Mouse (Mus musculus): ENCODE data around the gene Chrm1.
A peak's percentile ranks its signal among the peaks of the same experiment; 100 is the strongest.

The Chrm1 gene

DNA sequence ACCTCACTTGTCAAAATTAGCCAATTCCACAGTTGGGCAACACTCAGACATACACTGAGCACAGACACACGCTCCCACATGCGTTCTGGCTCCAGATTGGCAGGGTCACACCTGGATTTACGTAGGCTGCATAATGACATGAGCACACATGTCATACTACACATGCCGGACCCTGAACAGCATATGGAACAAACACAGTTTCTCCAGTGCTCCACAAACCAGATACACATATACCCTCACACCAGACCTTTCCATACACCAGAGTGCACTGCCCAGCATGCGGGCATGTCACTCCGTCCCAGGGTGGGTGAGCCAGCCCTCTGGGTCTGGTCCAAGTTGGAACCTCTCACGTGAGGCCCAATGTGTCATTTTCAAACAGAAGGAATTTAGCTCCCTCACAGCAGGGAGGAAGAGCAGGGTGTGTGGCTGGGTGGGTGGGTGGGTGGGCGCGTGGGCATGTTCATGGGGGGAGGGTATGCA is at the start of gene Chrm1:
Gene Chrm1 (plus strand): TSS at position 430 of the 480 bp plus-strand sequence.
- DNase-seq (ENCODE audit: low read depth, low spot score) = no peak

DNA sequence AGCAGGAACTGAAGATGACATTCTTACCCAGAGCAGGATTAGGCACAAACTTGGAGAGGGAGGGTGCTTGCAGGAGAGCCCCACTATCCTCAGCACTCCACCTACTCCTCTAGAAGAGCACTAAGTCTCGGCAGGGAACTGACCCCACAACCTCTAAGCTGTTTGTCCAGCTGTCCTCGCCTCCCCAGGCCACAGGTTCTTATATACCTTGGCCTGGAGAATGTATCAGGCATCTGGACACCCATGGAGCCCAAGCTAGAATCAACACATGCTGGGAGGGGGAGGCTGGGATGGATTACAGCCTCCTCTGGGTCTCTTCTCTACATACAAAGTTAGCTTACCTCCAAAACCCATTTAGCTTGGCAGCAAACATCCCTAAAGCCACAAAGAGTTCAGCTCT is 49.2 kb upstream of the Chrm1 start:
- no peak for DNase-seq (ENCODE audit: low read depth, low spot score)

DNA sequence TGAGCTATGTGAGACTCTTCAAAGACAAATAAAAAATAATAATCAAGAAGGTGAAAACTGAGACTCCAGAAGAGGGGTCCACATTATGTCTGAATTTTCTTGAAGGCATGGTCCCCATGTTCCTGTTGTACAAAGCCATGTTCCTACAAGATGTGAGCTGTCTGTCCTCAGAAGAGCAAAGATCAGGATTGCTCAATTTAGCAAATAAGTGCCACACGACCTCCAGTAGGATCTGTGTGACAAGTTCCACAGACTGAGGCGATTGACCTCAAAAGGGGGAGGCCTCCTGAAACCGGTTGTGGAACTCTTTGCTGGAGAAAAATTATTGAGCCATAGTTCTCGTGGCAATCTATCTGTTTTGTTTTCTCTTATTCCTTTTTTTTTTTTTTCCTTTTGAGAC is 47.3 kb upstream of the Chrm1 start:
- DNase-seq (ENCODE audit: low read depth, low spot score) = no peak

DNA sequence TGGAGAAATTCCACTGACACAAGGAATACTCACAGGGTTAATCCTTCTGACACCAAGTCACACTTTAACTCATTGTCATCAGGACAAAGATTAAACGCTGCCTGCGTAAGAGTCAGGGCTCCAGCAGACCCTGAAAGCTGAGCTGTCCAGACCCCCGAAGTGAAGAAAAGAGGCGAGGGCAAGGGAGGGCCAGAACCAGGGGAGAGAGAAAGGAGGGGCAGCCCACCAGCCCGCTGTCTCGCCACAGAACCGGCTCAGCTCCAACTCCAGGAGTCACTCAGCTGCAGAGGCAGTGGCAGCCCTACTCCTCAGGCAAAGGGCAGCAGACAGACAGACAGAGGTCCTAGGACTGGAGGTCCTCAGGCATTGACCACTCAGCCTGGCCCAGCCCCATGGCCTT is 45.7 kb upstream of the Chrm1 start, which contains the start of gene Slc22a6:
Gene Slc22a6 (plus strand): TSS at position 136 of the 400 bp plus-strand sequence.
- DNase-seq (ENCODE audit: low read depth, low spot score) = no peak

DNA sequence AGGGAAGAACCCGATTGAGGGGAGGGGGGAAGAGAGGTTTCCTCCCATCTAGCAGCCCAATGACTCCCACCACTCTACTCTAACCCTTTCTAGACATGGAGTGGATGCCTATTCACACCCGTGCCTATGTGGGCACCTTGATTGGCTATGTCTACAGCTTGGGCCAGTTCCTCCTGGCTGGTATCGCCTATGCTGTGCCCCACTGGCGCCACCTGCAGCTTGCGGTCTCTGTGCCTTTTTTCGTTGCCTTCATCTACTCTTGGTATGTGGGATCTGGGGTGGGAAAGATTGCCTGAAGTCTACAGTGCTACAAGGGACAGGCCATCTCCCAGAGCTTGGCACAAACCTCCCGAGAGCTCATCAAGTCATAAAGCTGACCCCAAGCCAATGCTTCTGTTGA is 42.5 kb upstream of the Chrm1 start:
- DNase-seq (ENCODE audit: low read depth, low spot score) = no peak

DNA sequence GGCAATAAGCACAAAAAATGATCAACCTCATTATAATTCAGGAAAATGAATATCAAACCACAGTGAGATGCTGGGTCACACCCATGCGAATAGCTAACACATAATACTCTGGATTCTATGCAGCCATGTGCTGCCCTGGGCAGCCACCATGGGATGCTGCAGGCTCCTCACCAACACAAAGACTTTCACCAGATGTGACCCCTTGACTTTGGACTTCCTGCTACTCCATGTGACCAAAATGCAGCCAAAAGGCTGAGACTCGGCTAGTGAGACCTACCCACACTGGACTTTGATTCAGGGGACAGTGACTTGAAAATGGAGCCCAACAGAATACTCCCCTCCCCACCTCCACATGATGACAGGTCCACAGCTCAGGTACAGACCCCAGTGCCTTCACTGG is 33.3 kb upstream of the Chrm1 start:
- no peak for DNase-seq (ENCODE audit: low read depth, low spot score)

DNA sequence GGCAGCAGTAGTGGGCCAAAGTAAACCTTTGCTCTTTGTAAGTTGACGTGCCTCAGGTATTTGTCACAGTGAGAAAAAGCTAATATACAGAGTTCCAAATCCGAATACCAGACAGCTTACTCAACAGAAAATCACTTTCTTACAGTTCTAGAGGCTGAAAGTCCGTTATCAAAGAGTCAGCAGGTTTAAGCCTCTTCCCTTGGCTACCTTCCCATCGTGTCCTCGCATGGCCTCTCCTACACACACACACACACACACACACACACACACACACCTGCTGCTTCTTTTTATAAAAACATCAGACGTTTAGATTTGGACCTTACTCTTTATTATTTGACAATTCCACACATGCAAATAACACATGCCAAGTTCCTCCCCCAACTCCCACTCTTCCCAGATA is 32.8 kb upstream of the Chrm1 start:
- DNase-seq (ENCODE audit: low read depth, low spot score) = no peak

DNA sequence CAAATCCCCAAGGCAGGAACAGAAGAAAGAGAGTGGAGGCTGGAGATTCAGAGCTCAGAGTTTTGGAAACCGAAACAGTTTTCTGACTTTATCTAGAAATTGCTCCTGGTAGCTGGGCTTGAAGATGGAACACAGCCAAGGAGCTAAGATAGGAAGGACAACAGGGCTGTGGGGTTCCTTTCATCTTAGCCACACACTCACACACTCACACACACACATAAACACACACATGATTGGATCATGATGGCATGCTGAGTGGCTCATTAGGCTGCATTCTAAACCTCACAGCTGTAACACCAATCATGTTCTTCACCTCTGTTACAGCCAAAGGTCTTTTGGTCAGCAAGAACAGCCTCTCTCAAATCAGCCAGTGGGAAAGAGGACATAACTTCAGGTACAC is 31.6 kb upstream of the Chrm1 start:
- DNase-seq (ENCODE audit: low read depth, low spot score) = no peak

DNA sequence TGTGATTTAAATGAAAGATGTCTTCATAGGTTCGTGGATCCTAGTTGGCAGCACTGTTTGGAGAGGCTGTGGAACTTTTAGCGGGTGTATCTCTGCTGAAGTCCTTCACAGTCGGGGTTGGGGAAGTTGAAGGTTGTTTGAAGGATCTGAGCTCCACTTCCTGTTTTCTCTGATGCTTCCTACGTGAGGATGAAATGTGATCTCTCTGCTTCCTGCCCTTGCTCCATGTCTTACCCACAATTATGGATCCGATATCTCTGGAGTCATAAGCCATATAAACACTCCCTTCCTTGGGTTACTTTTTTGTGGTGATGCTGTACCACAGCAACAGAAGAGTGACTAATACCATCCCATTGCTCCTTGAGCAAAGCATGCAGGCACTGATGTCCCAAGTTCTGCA is 21.5 kb upstream of the Chrm1 start:
- no peak for DNase-seq (ENCODE audit: low read depth, low spot score)

DNA sequence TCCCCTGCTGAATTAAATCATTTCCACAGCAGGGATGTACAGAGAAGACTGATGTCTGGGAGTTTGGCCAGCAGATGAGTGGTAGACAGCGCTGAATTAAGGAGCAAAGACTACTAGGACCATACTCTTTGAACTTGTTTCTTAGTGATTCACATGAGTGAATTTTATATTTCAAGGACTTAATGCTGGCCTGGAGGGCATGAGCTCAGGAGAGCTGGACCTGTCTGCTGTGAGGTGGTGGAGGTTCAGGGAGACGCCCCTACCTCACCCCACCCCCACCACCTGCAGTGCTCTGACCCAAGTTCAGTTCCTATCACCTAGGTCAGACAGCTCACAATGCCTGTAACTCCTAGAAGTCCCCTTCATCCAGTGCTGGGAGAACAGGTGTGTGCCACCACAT is 17.2 kb upstream of the Chrm1 start:
- no peak for DNase-seq (ENCODE audit: low read depth, low spot score)

DNA sequence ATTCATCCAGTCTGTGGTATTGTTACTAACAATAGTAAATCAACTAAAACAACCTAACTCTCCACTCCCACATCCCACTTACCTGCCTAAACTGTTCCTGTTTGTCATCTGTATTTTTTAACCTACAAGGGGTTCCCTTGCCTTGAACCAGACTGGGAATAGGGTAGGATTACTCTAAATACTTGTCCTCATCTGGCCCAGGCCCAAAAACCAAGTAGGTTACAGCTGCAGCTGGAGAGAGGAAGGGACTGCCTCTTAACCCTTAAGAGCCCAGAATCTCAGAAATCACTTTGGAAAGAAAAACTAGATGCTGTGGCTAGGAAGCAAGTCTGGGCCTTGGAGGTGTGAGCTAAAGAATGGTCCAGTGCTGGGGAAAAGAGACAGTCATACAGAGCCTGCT is 7.8 kb upstream of the Chrm1 start:
- DNase-seq (ENCODE audit: low read depth, low spot score) = no peak

DNA sequence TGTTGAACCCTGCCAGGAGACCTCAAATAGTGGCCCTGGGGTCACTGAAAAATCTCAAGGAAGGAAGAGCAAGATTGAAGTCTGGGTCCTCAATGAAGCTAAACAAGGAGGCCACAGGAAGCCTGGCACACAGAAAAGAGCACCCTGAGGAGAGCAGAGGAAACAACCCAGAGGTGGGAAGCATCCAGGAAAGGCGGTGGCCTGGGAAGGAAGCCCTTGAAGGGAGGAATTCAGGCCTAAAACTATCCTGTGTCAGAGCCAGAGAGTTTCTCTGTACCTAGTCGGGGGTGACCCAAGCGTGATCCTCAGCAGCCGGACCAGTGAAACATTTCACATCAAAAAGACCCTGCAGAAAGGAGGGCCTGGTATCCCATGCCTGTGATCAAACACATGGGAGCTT is 7.2 kb upstream of the Chrm1 start:
- DNase-seq (ENCODE audit: low read depth, low spot score) = no peak

DNA sequence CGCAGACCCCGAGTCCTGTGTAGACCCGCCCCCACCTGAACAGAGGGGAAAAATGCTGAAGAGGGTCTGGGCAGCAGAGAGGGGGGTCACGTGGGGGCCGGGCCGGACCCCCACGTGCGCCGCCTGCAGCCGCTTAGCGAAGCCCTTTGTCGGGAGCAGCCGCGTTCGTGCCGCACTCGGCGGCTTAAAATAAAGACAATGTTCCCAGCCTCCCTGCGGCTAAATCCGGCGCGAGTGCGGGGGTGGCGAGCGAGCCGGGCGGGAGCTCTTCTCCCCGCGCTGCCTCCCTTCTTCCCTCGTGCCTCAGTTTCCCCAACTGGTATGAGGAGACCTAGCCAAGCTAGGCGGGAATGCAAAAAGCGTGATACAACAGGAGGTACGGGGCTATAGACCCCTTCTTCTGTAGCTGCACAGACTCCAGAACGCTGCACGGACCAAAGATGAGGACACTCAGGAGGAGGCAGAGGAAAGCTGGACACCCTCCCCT is 1.7 kb upstream of the Chrm1 start:
- peak; percentile 23 for DNase-seq (ENCODE audit: low read depth, low spot score)

DNA sequence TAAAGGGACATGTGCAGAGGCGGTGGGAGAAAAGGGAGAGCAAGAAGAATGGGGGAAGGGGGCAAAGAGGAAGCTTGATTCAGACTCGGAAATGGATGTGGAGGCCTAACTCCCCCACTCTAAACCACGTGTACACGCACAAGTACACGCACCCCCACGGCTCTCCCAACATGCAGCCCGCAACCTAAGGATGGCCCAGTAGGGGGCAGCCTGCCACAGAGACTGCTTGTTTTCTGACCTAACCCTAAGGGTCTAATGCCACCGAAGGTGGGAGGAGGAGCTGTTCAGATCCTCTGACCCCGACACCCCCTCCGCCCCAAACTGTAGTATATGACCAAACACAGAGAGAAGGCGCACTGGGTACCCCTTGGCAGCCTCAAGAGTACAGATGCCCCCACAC is 1.3 kb upstream of the Chrm1 start:
- peak; percentile 41 for DNase-seq (ENCODE audit: low read depth, low spot score)

DNA sequence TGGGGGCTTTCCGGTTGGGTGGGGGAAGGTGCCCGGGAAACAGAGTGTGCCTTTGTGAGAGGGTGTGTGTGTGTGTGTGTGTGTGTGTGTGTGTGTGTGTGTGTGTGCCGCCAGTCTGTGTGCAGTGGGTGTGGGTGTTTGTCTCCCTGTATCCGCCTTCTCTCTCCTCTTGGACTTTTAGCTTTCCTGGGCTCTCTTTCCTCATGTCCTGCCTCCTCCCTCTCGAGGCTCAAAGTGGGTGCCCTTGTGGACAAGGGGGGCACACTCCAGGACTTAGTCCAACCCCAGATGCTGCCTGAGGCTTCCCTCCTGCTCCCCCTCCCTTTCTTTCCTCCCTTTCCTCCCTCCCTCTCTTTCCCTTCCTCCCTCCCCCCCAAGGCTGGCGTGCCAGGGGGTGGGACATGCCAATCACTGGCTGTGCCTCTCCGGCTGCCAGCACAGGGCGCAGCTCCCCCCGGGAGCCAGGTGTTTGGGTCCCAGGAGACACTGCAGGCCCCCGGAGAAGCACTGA is 377 bp downstream of the Chrm1 start:
- no peak for DNase-seq (ENCODE audit: low read depth, low spot score)

DNA sequence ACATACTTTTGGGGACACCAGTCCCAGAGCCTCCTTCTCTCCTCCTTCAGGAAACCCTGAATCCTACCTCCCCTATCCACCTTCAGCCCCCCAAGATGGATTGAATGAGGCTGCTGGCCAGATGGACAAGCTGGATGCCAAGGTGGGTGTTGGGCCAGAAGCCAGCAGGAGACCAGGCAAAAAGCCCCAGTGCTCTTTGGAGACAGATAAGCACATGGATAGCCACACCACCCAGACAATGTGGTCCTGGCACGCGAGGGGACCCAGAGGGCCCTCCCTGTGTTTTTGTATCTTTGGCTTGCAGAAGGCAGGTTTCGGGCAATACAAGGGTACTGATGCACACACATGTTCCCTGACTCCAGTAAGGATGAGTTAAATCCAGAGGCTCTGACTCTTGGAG is 1.3 kb downstream of the Chrm1 start:
- DNase-seq (ENCODE audit: low read depth, low spot score) = no peak

DNA sequence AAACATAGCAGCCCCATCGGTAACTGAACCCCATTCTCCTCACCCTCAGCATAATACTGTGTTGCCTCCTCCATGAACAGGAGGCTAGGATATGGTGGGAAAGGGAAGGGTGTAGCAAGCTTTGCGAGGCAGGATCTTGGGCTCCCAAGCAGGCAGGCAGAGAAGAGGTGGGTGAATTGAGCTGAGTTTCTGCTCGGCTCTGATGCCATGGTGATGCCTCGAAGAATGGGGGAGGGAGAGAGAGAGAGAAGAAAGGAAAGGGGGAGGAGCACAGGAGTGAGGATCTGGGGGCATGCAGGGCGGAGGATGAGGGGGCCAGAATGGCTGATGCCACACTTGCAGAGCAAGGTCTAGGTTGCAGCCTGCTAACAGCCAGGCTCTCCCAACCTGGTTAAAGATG is 2.2 kb downstream of the Chrm1 start:
- DNase-seq (ENCODE audit: low read depth, low spot score) = no peak

DNA sequence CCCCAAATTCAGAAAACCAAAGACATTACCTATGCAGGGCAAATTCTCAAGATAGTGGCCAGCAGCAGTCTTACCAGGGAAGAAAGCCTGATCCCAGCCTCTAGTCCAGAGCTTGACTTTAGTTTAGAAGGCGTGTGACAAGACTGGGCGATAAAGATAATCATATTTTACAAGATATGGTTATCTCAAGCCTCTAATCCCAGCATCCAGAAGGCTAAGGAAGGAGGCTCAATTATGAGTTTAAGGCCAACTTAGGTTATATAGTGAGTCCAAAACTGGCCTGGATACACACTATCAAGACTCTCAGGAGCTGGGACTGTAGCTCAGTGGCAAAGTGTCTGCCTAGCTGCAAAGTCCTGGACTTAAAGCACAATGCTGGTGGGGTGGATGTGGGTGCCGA is 9.3 kb downstream of the Chrm1 start:
- no peak for DNase-seq (ENCODE audit: low read depth, low spot score)

DNA sequence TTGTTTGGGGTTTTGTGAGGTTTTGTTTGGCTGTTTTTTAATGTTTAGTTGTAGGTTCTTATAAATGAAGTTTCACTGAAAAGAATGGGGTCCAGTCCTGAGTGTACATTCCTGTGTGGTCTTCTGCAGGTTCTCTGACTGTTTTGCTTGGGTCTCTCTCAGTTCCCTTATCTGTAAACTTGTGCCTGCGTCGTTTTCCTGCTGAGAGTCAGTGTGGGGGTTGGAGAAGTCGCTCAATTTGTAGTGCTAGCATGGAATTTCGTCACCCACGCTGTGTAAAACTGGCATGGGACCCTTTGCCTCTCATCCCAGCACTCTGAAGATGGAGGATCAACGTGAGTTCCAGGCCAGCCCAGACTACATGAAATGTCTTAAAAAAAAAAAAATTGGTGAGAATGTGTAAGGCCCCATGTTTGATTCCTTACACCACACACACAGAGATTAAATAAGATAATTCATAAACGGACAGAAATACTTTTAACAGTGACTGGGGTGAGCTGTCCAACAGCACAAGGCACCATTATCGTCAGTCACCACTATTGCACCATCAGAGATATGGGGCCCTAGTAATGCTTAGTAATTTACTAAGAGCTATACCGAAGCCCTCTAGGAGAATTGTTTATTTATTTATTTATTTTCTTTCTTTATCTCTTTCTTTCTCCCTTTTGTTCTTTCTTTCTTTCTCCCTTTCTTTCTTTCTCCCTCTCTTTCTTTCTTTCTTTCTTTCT is 9.9 kb downstream of the Chrm1 start:
- DNase-seq (ENCODE audit: low read depth, low spot score) = no peak

DNA sequence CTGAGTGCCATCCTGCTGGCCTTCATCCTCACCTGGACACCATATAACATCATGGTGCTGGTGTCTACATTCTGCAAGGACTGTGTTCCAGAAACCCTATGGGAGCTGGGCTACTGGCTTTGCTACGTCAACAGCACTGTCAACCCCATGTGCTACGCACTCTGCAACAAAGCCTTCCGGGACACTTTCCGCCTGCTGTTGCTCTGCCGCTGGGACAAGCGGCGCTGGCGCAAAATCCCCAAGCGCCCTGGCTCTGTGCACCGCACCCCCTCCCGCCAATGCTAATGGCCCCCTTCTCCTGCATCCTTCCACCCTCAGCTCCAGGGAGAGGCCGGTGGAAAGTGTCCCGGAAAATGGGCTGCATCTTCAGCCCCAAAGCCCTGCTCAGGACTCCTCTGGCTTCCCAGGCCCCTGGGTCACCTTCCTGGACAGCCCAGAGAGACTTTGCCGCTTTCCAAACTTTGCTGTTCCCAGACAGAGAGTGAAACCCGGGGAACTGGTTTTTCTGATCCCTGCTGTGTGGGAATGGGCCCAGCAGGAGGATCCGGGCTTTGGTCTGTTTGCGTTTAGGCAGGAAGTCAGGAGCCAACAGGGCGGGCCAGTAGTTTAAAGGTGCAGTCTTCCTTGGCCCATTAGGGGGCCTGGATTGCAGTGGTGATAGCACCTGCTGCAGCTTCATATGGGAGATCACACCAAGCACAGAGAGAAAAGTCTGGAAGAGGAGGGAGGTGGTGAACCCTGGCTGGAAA is 15.6 kb downstream of the Chrm1 start:
- DNase-seq (ENCODE audit: low read depth, low spot score) = no peak

DNA sequence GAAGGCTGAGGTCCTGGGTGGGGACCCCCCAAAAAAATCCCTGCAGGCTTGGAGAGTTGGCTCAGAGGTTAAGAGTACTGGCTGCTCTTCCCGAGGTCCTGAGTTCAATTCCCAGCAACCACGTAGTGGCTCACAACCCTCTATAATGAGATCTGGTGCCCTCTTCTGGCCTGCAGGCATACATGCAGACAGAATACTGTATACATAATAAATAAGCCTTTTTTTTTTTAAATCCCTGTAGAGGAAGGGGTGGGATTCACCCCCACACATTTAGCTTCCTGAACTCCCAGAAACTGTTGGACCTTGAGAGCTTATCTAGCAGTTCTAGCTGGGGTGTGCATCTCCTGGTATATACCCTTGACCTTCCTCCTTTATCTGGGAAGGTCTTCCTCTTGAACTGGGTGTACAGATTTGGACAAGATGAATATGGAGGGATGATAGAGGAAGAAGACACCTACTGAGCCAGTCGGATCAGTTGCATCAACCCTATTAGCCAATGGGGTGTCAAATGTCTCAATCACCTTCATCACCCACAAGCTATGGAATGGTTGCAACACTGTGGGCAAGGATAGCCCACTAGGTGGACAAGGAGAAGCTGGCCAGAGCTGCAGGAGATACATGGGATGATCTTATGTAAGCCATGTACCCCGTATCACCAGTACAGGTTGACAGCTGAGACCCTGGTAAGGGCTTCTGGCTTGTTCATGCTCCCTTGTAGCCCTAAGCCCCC is 18.2 kb downstream of the Chrm1 start:
- no peak for DNase-seq (ENCODE audit: low read depth, low spot score)

DNA sequence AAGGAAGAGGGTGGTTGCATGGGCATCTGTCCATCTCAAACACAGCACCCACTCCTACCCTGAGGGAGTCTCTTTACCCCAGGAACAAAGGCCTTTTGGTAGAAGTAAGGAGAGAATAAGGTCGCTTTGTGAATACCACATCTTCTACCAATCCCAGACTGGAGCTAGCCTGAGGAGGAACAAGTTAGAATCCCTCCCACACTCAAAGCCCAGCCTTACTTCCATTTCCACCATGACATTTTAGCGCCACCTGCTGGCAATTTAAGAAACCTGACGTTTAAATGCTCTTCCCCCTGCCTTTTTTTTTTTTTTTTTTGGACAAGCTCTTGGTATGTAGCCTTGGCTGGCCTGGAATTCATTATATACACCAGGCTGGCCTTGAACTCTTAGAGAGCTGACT is 19.4 kb downstream of the Chrm1 start:
- DNase-seq (ENCODE audit: low read depth, low spot score) = peak; percentile 82

Data from embryo, embryonic 11.5 days (tissue).